Mouse (Mus musculus) adrenal gland, postnatal 25 days (tissue): ENCODE measurements around the gene Prtg. TPM values are rescaled to one million over a fixed set of nuclear protein-coding genes. Genes with fewer than 3 reads are reported as not detected.
A peak's percentile ranks its signal among the peaks of the same experiment; 100 is the strongest.

Experiments used
- DNase-seq: peaks from one replicate; pipeline ENCODE4 v3.0.0; 2021; ENCODE audit warnings: mixed read lengths
- long read RNA-seq: library from polyadenylated mRNA; stranded (forward); transcript quantifications from one replicate; pipeline ENCODE4 v2.0.0, GENCODE M21; 2021
- total RNA-seq: library from RNA; stranded (reverse); gene quantifications from 2 replicates; pipeline ENCODE4 v1.2.3, GENCODE M21; 2021

Prtg gene
- 0.43 and 0.58 TPM in 2 replicates for total RNA-seq
- long read RNA-seq, partial matches to known transcripts, result 0 of 1 reads
- long read RNA-seq, other reads (novel, unspliced or antisense), result 1 of 1 reads

GRCm38 (mm10) chr9:72806731-72807419, at the start of gene Prtg:
Gene Prtg (plus strand): TSS chr9:72806874.
- DNase-seq, result peak; percentile 48

- no peak for DNase-seq
Observed at GRCm38 (mm10) chr9:72757143-72757542, 49.5 kb upstream of the Prtg start.

GRCm38 (mm10) chr9:72758705-72759131, 48.0 kb upstream of the Prtg start:
- no peak for DNase-seq

- no peak for DNase-seq
Observed at GRCm38 (mm10) chr9:72763050-72763718, 43.5 kb upstream of the Prtg start.

- DNase-seq, result peak; percentile 88
Observed at GRCm38 (mm10) chr9:72766789-72767349, 39.8 kb upstream of the Prtg start.

GRCm38 (mm10) chr9:72775022-72775421, 31.7 kb upstream of the Prtg start:
- DNase-seq, result no peak

GRCm38 (mm10) chr9:72779004-72779403, 27.7 kb upstream of the Prtg start:
- DNase-seq, result no peak

- DNase-seq, result no peak
Observed at GRCm38 (mm10) chr9:72779733-72780132, 26.9 kb upstream of the Prtg start.

GRCm38 (mm10) chr9:72780694-72781093, 26.0 kb upstream of the Prtg start:
- no peak for DNase-seq

- no peak for DNase-seq
Observed at GRCm38 (mm10) chr9:72781466-72781865, 25.2 kb upstream of the Prtg start.

- no peak for DNase-seq
Observed at GRCm38 (mm10) chr9:72782121-72782520, 24.6 kb upstream of the Prtg start.

- DNase-seq, result no peak
Observed at GRCm38 (mm10) chr9:72787732-72788131, 18.9 kb upstream of the Prtg start.

GRCm38 (mm10) chr9:72790530-72791212, 16.0 kb upstream of the Prtg start:
- no peak for DNase-seq

- no peak for DNase-seq
Observed at GRCm38 (mm10) chr9:72791213-72791582, 15.5 kb upstream of the Prtg start.

GRCm38 (mm10) chr9:72791681-72792080, 15.0 kb upstream of the Prtg start:
- peak; percentile 46 for DNase-seq

GRCm38 (mm10) chr9:72795243-72795642, 11.4 kb upstream of the Prtg start:
- DNase-seq, result no peak

- no peak for DNase-seq
Observed at GRCm38 (mm10) chr9:72797136-72797621, 9.5 kb upstream of the Prtg start.

GRCm38 (mm10) chr9:72803280-72803679, 3.4 kb upstream of the Prtg start:
- DNase-seq, result no peak

GRCm38 (mm10) chr9:72806146-72806545, 528 bp upstream of the Prtg start:
- no peak for DNase-seq

- peak; percentile 62 for DNase-seq
Observed at GRCm38 (mm10) chr9:72807420-72808005, 839 bp downstream of the Prtg start.

- DNase-seq, result no peak
Observed at GRCm38 (mm10) chr9:72808176-72808575, 1.5 kb downstream of the Prtg start.

GRCm38 (mm10) chr9:72808586-72808985, 1.9 kb downstream of the Prtg start:
- no peak for DNase-seq
